In the genomic region with DNA sequence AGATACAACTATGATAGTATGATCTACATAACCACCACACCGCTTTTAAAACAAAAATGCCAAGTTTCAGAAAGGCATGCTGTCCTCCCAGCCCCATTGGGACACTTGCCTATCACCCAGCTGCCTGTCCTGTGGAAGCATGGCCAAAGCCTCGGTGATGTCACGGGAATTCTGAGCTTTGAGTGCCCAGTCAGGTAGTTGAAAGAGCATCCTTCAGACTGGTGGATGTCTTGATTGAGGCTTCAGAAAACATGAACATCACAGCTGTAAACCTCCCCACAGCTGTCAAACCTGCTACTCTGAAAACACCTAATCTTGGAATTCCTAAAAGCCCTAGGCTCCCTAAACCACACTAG, we compare ENCODE assay signal across 20 mouse cellular contexts. TPM values are rescaled to one million over a fixed set of nuclear protein-coding genes. Genes with fewer than 3 reads are reported as not detected.
A peak's percentile ranks its signal among the peaks of the same experiment; 100 is the strongest.
DNase-seq lines count a peak whose midpoint lies in the region; ATAC-seq and TF ChIP-seq lines count a peak whose summit lies in the region.
"Had no signal": no experiment of that assay in that cellular context is flagged by ENCODE, and none has a peak within 500 bp of the region (broad histone marks: within the 10 kb centered on the region; RNA-seq: fewer than 3 reads in every experiment).

No protein-coding gene starts in this region.

- no peak for DNase-seq in hindbrain, postnatal 0 days (ENCODE audit: low spot score)
- no peak for DNase-seq in hindbrain, embryonic 10.5 days (ENCODE audit: low spot score)
- DNase-seq in CH12.LX (ENCODE audit: extremely low read depth) = no peak
- no peak for DNase-seq in limb, embryonic 10.5 days (ENCODE audit: low spot score)
- DNase-seq in adrenal gland, adult (ENCODE audit: inconsistent age in 2 of 2, low spot score in 1 of 2) = no peak
- DNase-seq in yolk sac, embryonic 10.5 days (ENCODE audit: low spot score) = no peak
- DNase-seq: adrenal gland, postnatal 10 days; B cell, adult 2 months; cerebellum, postnatal 25 days; heart, adult 18-20 months; lung, adult 2 months; right cerebral cortex, postnatal 4 days; thymus, adult 18-20 months had no signal

- no peak overlapping the region for H3K9ac ChIP-seq in forebrain, embryonic 12.5 days
- no peak overlapping the region for H3K9ac ChIP-seq in forebrain, embryonic 16.5 days (replicated peaks; ENCODE audit: low read depth, low read length)
- H3K9ac ChIP-seq in hindbrain, postnatal 0 days (replicated peaks; ENCODE audit: low read length) = 0 out of 2 replicates have a peak overlapping the region, but pooled peaks have one; percentile 21
- no peak overlapping the region for H3K9ac ChIP-seq in CH12.LX (ENCODE audit: insufficient read depth, low read depth)

- WGBS in forebrain, embryonic 12.5 days = 94% methylated on average over 3 of the region's 3 CpGs
- WGBS in forebrain, embryonic 16.5 days = 96% methylated on average over 3 of the region's 3 CpGs
- WGBS in hindbrain, postnatal 0 days = 93% methylated on average over 3 of the region's 3 CpGs
- WGBS in hindbrain, embryonic 10.5 days = 95% methylated on average over 3 of the region's 3 CpGs
- 94% methylated on average over 3 of the region's 3 CpGs for WGBS in limb, embryonic 10.5 days

- no peak overlapping the region for H3K27ac ChIP-seq in forebrain, embryonic 12.5 days
- H3K27ac ChIP-seq in forebrain, embryonic 16.5 days (ENCODE audit: low read length) = no peak overlapping the region
- no peak overlapping the region for H3K27ac ChIP-seq in hindbrain, postnatal 0 days
- no peak overlapping the region for H3K27ac ChIP-seq in hindbrain, embryonic 10.5 days
- no peak overlapping the region for H3K27ac ChIP-seq in CH12.LX (ENCODE audit: insufficient read depth, low read depth)
- H3K27ac ChIP-seq in limb, embryonic 10.5 days = no peak overlapping the region
- H3K27ac ChIP-seq: embryonic facial prominence, embryonic 12.5 days; hindbrain, embryonic 15.5 days; kidney, postnatal 0 days had no signal

- 0 out of 2 replicates have a peak overlapping the region, but pooled peaks have one; percentile 79 for H3K4me2 ChIP-seq in forebrain, embryonic 12.5 days
- H3K4me2 ChIP-seq in forebrain, embryonic 16.5 days (ENCODE audit: low read length) = no peak overlapping the region
- no peak overlapping the region for H3K4me2 ChIP-seq in hindbrain, postnatal 0 days (ENCODE audit: low read depth, low read length)
- H3K4me2 ChIP-seq in CH12.LX (ENCODE audit: insufficient read depth, low read depth, poor library complexity, severe bottlenecking) = 0 out of 2 replicates have a peak overlapping the region, but pooled peaks have one; percentile 10

- peaks cover 18% of the 10 kb centered on the region for H3K79me2 ChIP-seq in CH12.LX (replicated peaks; ENCODE audit: control insufficient read depth, extremely low read depth, insufficient read depth, poor library complexity, severe bottlenecking)

- ATAC-seq in forebrain, embryonic 12.5 days (ENCODE audit: low FRiP score) = no peak
- ATAC-seq in forebrain, embryonic 16.5 days = no peak
- ATAC-seq in hindbrain, postnatal 0 days = no peak

- no peak for TF ChIP-seq RAD21 in CH12.LX (IDR thresholded peaks at IDR 0.05; ENCODE audit: low read depth, low read length)

- TF ChIP-seq EP300 in CH12.LX (IDR thresholded peaks at IDR 0.05; ENCODE audit: low read length) = no peak

- no peak for TF ChIP-seq CTCF in hindbrain, postnatal 0 days (IDR thresholded peaks at IDR 0.05; ENCODE audit: low read depth)
- TF ChIP-seq CTCF in CH12.LX (conservative IDR thresholded peaks at IDR 0.05 in 1 of 2, IDR thresholded peaks at IDR 0.05 in 1 of 2; ENCODE audit: low read depth in 2 of 2, low read length in 2 of 2) = no peak

- no peak for TF ChIP-seq POLR2A in CH12.LX (IDR thresholded peaks at IDR 0.05; ENCODE audit: low read depth, low read length)

- peaks cover 28% of the 10 kb centered on the region for H3K4me1 ChIP-seq in forebrain, embryonic 12.5 days
- H3K4me1 ChIP-seq in forebrain, embryonic 16.5 days (replicated peaks; ENCODE audit: control insufficient read depth, insufficient read depth, low read length) = peaks cover 29% of the 10 kb centered on the region
- peaks cover 14% of the 10 kb centered on the region for H3K4me1 ChIP-seq in hindbrain, postnatal 0 days (ENCODE audit: insufficient read depth, low read length)
- H3K4me1 ChIP-seq in hindbrain, embryonic 10.5 days (replicated peaks) = peaks cover 46% of the 10 kb centered on the region
- peaks cover 0 to 28% of the 10 kb centered on the region in 2 experiments; a peak in 2 of 4 replicates for H3K4me1 ChIP-seq in CH12.LX (ENCODE audit: control insufficient read depth in 1 of 2, insufficient read depth in 2 of 2)
- peaks cover 37% of the 10 kb centered on the region for H3K4me1 ChIP-seq in limb, embryonic 10.5 days

- H3K4me3 ChIP-seq in forebrain, embryonic 12.5 days (replicated peaks) = no peak overlapping the region; the same call in 1 of the 2 replicates
- no peak overlapping the region for H3K4me3 ChIP-seq in forebrain, embryonic 16.5 days (replicated peaks; ENCODE audit: low read length)
- H3K4me3 ChIP-seq in hindbrain, postnatal 0 days (ENCODE audit: low read length) = no peak overlapping the region
- no peak overlapping the region for H3K4me3 ChIP-seq in hindbrain, embryonic 10.5 days
- no peak overlapping the region for H3K4me3 ChIP-seq in CH12.LX (replicated peaks in 1 of 3; ENCODE audit: low read depth in 2 of 3, low read length in 2 of 3, poor library complexity in 1 of 3)
- H3K4me3 ChIP-seq in limb, embryonic 10.5 days = peak overlapping the region; percentile 99; the same call in 1 of the 2 replicates

- in situ Hi-C loops in CH12.LX (cut with MboI; ENCODE audit: low pct_ligation_motif_present, low pct_unique_long_range_greater_than_20kb, low sequenced_read_pairs) = no loop called here

- H3K27me3 ChIP-seq in forebrain, embryonic 12.5 days = peaks cover 9% of the 10 kb centered on the region
- H3K27me3 ChIP-seq in forebrain, embryonic 16.5 days (replicated peaks; ENCODE audit: control insufficient read depth, insufficient read depth, low read length) = 0 out of 2 replicates have a peak, but pooled peaks cover 5% of the 10 kb centered on the region
- H3K27me3 ChIP-seq in hindbrain, postnatal 0 days (ENCODE audit: insufficient read depth, low read length) = no peaks in the 10 kb centered on the region
- peaks cover 8% of the 10 kb centered on the region; the same call in 1 of the 2 replicates for H3K27me3 ChIP-seq in hindbrain, embryonic 10.5 days (ENCODE audit: insufficient read depth, poor library complexity, severe bottlenecking)
- H3K27me3 ChIP-seq in CH12.LX (replicated peaks) = no peaks in the 10 kb centered on the region
- no peaks in the 10 kb centered on the region for H3K27me3 ChIP-seq in limb, embryonic 10.5 days (ENCODE audit: low read depth, poor library complexity, severe bottlenecking)
- H3K27me3 ChIP-seq: embryonic facial prominence, embryonic 12.5 days; hindbrain, embryonic 15.5 days; megakaryocyte, embryonic 14.5 days had no signal

- peaks cover 46% of the 10 kb centered on the region for H3K36me3 ChIP-seq in forebrain, embryonic 12.5 days (replicated peaks)
- peaks cover 16% of the 10 kb centered on the region for H3K36me3 ChIP-seq in forebrain, embryonic 16.5 days (ENCODE audit: control insufficient read depth, insufficient read depth)
- peaks cover 35% of the 10 kb centered on the region for H3K36me3 ChIP-seq in hindbrain, postnatal 0 days (ENCODE audit: insufficient read depth, low read length)
- peaks cover 51% of the 10 kb centered on the region for H3K36me3 ChIP-seq in hindbrain, embryonic 10.5 days
- H3K36me3 ChIP-seq in CH12.LX (replicated peaks in 1 of 2; ENCODE audit: control insufficient read depth in 1 of 2, insufficient read depth in 1 of 2, low read length in 1 of 2) = peaks cover 41 to 48% of the 10 kb centered on the region in 2 experiments
- peaks cover 51% of the 10 kb centered on the region for H3K36me3 ChIP-seq in limb, embryonic 10.5 days

- H3K9me3 ChIP-seq in forebrain, embryonic 12.5 days = no peaks in the 10 kb centered on the region
- no peaks in the 10 kb centered on the region for H3K9me3 ChIP-seq in forebrain, embryonic 16.5 days (ENCODE audit: control insufficient read depth, low read length)
- no peaks in the 10 kb centered on the region for H3K9me3 ChIP-seq in hindbrain, postnatal 0 days (ENCODE audit: low read length)
- H3K9me3 ChIP-seq in hindbrain, embryonic 10.5 days = no peaks in the 10 kb centered on the region
- no peaks in the 10 kb centered on the region for H3K9me3 ChIP-seq in CH12.LX (replicated peaks; ENCODE audit: low read length)
- no peaks in the 10 kb centered on the region for H3K9me3 ChIP-seq in limb, embryonic 10.5 days (replicated peaks)
- H3K9me3 ChIP-seq: embryonic facial prominence, embryonic 12.5 days; G1E; hindbrain, embryonic 15.5 days; megakaryocyte, embryonic 14.5 days had no signal

- dilution Hi-C loops in CH12.LX (cut with MboI; ENCODE audit: extremely low pct_ligation_motif_present, extremely low pct_unique_long_range_greater_than_20kb, low sequenced_read_pairs) = no loop called here

RNA-seq across cellular contexts. Expression of a gene that starts 2.1 kb away (rescaled TPM):
- polyA plus RNA-seq in forebrain, embryonic 12.5 days (2016; fragmentation: Nextera tagmentation; extraction: Ambion mirVana) = 47.4 and 52.0 TPM in 2 replicates
- polyA plus RNA-seq in forebrain, embryonic 16.5 days (2015; fragmentation: Nextera tagmentation; extraction: Ambion mirVana) = 42.1 and 44.3 TPM in 2 replicates
- total RNA-seq in hindbrain, postnatal 0 days (2014; rRNA removed) = 76.7 and 77.7 TPM in 2 replicates
- polyA plus RNA-seq in hindbrain, postnatal 0 days (2015; fragmentation: Nextera tagmentation; extraction: Ambion mirVana) = 40.7 and 45.6 TPM in 2 replicates
- 44.0 and 49.9 TPM in 2 replicates for polyA plus RNA-seq in hindbrain, embryonic 10.5 days (2016; fragmentation: Nextera tagmentation; extraction: Ambion mirVana)
- total RNA-seq in CH12.LX (2012; rRNA removed) (15.5 and 18.2 TPM in 2 replicates), CH12.LX (2014; rRNA removed) (5.4 and 6.1 TPM in 2 replicates)
- polyA plus RNA-seq in CH12.LX (2012; ENCODE audit: insufficient read length, low read depth) = 38.9 and 41.9 TPM in 2 replicates
- 47.8 and 50.6 TPM in 2 replicates for polyA plus RNA-seq in limb, embryonic 10.5 days (2016; fragmentation: Nextera tagmentation; extraction: Ambion mirVana)

RNA-seq across cellular contexts. Expression of a gene that starts 3.7 kb away (rescaled TPM):
- polyA plus RNA-seq in forebrain, embryonic 12.5 days (2016; fragmentation: Nextera tagmentation; extraction: Ambion mirVana) = 11.4 and 13.8 TPM in 2 replicates
- 10.1 and 12.0 TPM in 2 replicates for polyA plus RNA-seq in forebrain, embryonic 16.5 days (2015; fragmentation: Nextera tagmentation; extraction: Ambion mirVana)
- total RNA-seq in hindbrain, postnatal 0 days (2014; rRNA removed) = 8.4 and 18.6 TPM in 2 replicates
- 15.8 and 16.9 TPM in 2 replicates for polyA plus RNA-seq in hindbrain, postnatal 0 days (2015; fragmentation: Nextera tagmentation; extraction: Ambion mirVana)
- 24.4 and 24.8 TPM in 2 replicates for polyA plus RNA-seq in hindbrain, embryonic 10.5 days (2016; fragmentation: Nextera tagmentation; extraction: Ambion mirVana)
- total RNA-seq in CH12.LX (2012; rRNA removed) (5.0 and 10.6 TPM in 2 replicates), CH12.LX (2014; rRNA removed) (6.6 and 7.2 TPM in 2 replicates)
- 18.5 and 19.8 TPM in 2 replicates for polyA plus RNA-seq in CH12.LX (2012; ENCODE audit: insufficient read length, low read depth)
- 15.6 and 18.3 TPM in 2 replicates for polyA plus RNA-seq in limb, embryonic 10.5 days (2016; fragmentation: Nextera tagmentation; extraction: Ambion mirVana)

RNA-seq across cellular contexts. Expression of a gene that starts 15.6 kb away (rescaled TPM):
- 57.8 and 66.4 TPM in 2 replicates for polyA plus RNA-seq in forebrain, embryonic 12.5 days (2016; fragmentation: Nextera tagmentation; extraction: Ambion mirVana)
- 15.3 and 16.0 TPM in 2 replicates for polyA plus RNA-seq in forebrain, embryonic 16.5 days (2015; fragmentation: Nextera tagmentation; extraction: Ambion mirVana)
- 7.2 and 15.0 TPM in 2 replicates for total RNA-seq in hindbrain, postnatal 0 days (2014; rRNA removed)
- polyA plus RNA-seq in hindbrain, postnatal 0 days (2015; fragmentation: Nextera tagmentation; extraction: Ambion mirVana) = 13.0 and 13.6 TPM in 2 replicates
- polyA plus RNA-seq in hindbrain, embryonic 10.5 days (2016; fragmentation: Nextera tagmentation; extraction: Ambion mirVana) = 69.6 and 73.9 TPM in 2 replicates
- 11.8 and 12.0 TPM in 2 replicates for total RNA-seq in CH12.LX (2012; rRNA removed)
- 9.2 and 9.8 TPM in 2 replicates for total RNA-seq in CH12.LX (2014; rRNA removed)
- 10.8 and 12.6 TPM in 2 replicates for polyA plus RNA-seq in CH12.LX (2012; ENCODE audit: insufficient read length, low read depth)
- polyA plus RNA-seq in limb, embryonic 10.5 days (2016; fragmentation: Nextera tagmentation; extraction: Ambion mirVana) = 89.7 and 92.2 TPM in 2 replicates

RNA-seq across cellular contexts. Expression of a gene that starts 16.6 kb away (rescaled TPM):
- polyA plus RNA-seq in forebrain, embryonic 12.5 days (2016; fragmentation: Nextera tagmentation; extraction: Ambion mirVana) = 72.4 and 73.0 TPM in 2 replicates
- 56.2 and 60.6 TPM in 2 replicates for polyA plus RNA-seq in forebrain, embryonic 16.5 days (2015; fragmentation: Nextera tagmentation; extraction: Ambion mirVana)
- 42.2 and 48.6 TPM in 2 replicates for total RNA-seq in hindbrain, postnatal 0 days (2014; rRNA removed)
- polyA plus RNA-seq in hindbrain, postnatal 0 days (2015; fragmentation: Nextera tagmentation; extraction: Ambion mirVana) = 31.5 and 33.7 TPM in 2 replicates
- polyA plus RNA-seq in hindbrain, embryonic 10.5 days (2016; fragmentation: Nextera tagmentation; extraction: Ambion mirVana) = 76.7 and 78.1 TPM in 2 replicates
- 56.5 and 65.0 TPM in 2 replicates for total RNA-seq in CH12.LX (2012; rRNA removed)
- total RNA-seq in CH12.LX (2014; rRNA removed) = 33.5 and 39.0 TPM in 2 replicates
- polyA plus RNA-seq in CH12.LX (2012; ENCODE audit: insufficient read length, low read depth) = 79.7 and 87.7 TPM in 2 replicates
- polyA plus RNA-seq in limb, embryonic 10.5 days (2016; fragmentation: Nextera tagmentation; extraction: Ambion mirVana) = 74.7 and 75.0 TPM in 2 replicates

RNA-seq across cellular contexts. Expression of a gene that starts 27.7 kb away (rescaled TPM):
- 585 and 631 TPM in 2 replicates for polyA plus RNA-seq in forebrain, embryonic 12.5 days (2016; fragmentation: Nextera tagmentation; extraction: Ambion mirVana)
- polyA plus RNA-seq in forebrain, embryonic 16.5 days (2015; fragmentation: Nextera tagmentation; extraction: Ambion mirVana) = 646 and 707 TPM in 2 replicates
- 215 and 251 TPM in 2 replicates for total RNA-seq in hindbrain, postnatal 0 days (2014; rRNA removed)
- 470 and 531 TPM in 2 replicates for polyA plus RNA-seq in hindbrain, postnatal 0 days (2015; fragmentation: Nextera tagmentation; extraction: Ambion mirVana)
- polyA plus RNA-seq in hindbrain, embryonic 10.5 days (2016; fragmentation: Nextera tagmentation; extraction: Ambion mirVana) = 843 and 861 TPM in 2 replicates
- total RNA-seq in CH12.LX (2012; rRNA removed) = 340 and 407 TPM in 2 replicates
- 220 and 231 TPM in 2 replicates for total RNA-seq in CH12.LX (2014; rRNA removed)
- polyA plus RNA-seq in CH12.LX (2012; ENCODE audit: insufficient read length, low read depth) = 608 and 642 TPM in 2 replicates
- polyA plus RNA-seq in limb, embryonic 10.5 days (2016; fragmentation: Nextera tagmentation; extraction: Ambion mirVana) = 979 and 1,027 TPM in 2 replicates

Comparison
In these comparisons a context has a peak if more than half of its experiments do, and no peak if none do; other contexts are left out.
1. H3K4me2 ChIP-seq: peak in forebrain, embryonic 12.5 days (single experiment) and CH12.LX (single experiment); none in forebrain, embryonic 16.5 days (single experiment) and hindbrain, postnatal 0 days (single experiment).